Mouse (Mus musculus) midbrain, embryonic 10.5 days (tissue): Measurements from ENCODE around the gene Zfp979. TPM values are rescaled to one million over a fixed set of nuclear protein-coding genes. Genes with fewer than 3 reads are reported as not detected.
"Not testable (repeated sequence)": the region's sequence is repeated elsewhere in the genome, so short reads cannot be mapped to it uniquely, and the experiment has no call there.

ENCODE experiments used
- DNase-seq: peaks from one replicate; pipeline ENCODE4 v3.0.0-alpha.2; 2017; ENCODE audit warnings: low spot score
- H3K27ac ChIP-seq: fragments of 300-500 bp; sonication (generic); replicated peaks from 2 replicates; pipeline ENCODE4 v1.5.1; 2016; ENCODE audit warnings: mild to moderate bottlenecking
- H3K27me3 ChIP-seq: fragments of 300-500 bp; sonication (generic); 2 replicates; pipeline ENCODE4 v1.6.1; 2016; ENCODE audit warnings: low read depth, mild to moderate bottlenecking; ENCODE audit not compliant: poor library complexity, severe bottlenecking
- H3K36me3 ChIP-seq: fragments of 300-500 bp; sonication (generic); 2 replicates; pipeline ENCODE4 v1.6.1; 2016; ENCODE audit warnings: mild to moderate bottlenecking, moderate library complexity
- H3K4me1 ChIP-seq: fragments of 300-500 bp; sonication (generic); 2 replicates; pipeline ENCODE4 v1.6.1; 2016
- H3K4me3 ChIP-seq: fragments of 300-500 bp; sonication (generic); 2 replicates; pipeline ENCODE4 v1.5.1; 2016; ENCODE audit warnings: mild to moderate bottlenecking, moderate library complexity
- H3K9me3 ChIP-seq: fragments of 300-500 bp; sonication (generic); replicated peaks from 2 replicates; pipeline ENCODE4 v1.6.1; 2016; ENCODE audit warnings: mild to moderate bottlenecking
- WGBS: fragments of 180-500 bp; shearing (Covaris S2); methylation state at CpG from one replicate; pipeline ENCODE4 v1.1.7; 2016; 5-methylcytosine and 5-hydroxymethylcytosine counted together
- polyA plus RNA-seq: library from polyadenylated mRNA; unstranded; fragments of >200 nt; fragmentation: Nextera tagmentation; extraction: Ambion mirVana; gene quantifications from 2 replicates; pipeline ENCODE4 v1.2.1, GENCODE M21; 2016

Zfp979 gene
- 2.6 and 2.7 TPM in 2 replicates for polyA plus RNA-seq

DNA sequence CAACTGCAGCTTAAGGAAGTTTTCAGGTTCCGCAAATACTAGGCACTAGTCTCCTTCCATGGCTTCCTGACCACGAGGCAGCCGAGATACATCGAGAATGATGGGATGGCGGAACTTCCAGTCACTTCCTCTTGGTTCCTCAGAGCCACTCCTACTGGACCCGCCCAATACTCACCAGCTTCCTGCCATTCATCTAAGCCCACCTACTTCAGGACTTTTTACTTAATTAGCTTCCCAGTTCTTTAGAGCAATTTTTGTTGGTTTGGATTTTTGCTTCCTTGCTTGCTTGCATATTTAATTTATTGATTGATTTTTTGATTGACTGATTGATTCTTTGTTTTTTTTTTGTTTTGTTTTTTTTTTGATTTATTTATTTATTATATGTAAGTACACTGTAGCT, at the start of gene Zfp979:
TSS of gene Zfp979 (minus strand) at position 101 of the 400 bp plus-strand sequence.
- not testable (repeated sequence) for DNase-seq, H3K36me3 ChIP-seq, H3K4me1 ChIP-seq, H3K4me3 ChIP-seq, H3K27ac ChIP-seq, H3K27me3 ChIP-seq, H3K9me3 ChIP-seq
- no CpG with 5 or more reads among the region's 6 CpGs for WGBS

DNA sequence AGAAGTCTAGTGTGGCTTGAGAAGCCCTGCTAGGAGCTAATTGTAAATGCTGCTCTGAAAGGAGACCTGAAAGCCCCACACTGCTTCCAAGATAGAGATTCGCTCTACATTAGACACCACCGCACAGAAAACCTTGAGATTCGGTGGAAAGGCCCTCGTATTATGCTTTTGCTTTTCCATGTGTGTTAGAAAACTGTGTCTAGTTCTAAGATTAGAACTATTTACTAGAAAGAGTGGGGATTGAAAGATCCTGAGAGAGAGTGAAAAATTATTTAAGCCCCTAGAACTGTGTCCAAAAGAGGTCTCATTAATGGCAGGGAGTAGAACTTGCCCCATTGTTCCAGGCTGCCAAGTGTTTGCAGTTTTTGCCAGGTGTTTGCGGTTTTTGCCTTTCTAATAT, 12.9 kb upstream of the Zfp979 start:
- WGBS, result 93% methylated on average over 5 of the region's 5 CpGs

DNA sequence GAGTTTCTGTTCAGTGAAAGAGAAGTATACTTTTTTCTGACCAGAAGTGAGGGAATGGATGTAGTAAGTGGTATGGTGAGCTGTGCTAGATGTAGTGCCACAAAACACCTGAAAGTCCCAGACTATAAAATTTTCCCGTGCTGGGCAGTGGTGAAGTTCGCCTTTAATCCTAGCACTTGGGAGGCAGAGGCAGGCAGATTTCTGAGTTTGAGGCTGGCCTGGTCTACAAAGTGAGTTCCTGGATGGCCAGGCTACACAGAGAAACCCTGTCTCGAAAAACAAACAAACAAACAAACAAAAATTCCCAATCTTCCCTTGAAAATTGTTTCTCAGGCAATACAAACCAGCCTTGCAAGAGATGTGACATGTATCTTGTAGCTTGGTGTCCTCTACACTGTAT, 5.1 kb upstream of the Zfp979 start:
- not testable (repeated sequence) for H3K27ac ChIP-seq, H3K9me3 ChIP-seq, H3K36me3 ChIP-seq, H3K27me3 ChIP-seq, DNase-seq, H3K4me3 ChIP-seq, H3K4me1 ChIP-seq
- no CpG with 5 or more reads among the region's 3 CpGs for WGBS

More for the DNA sequence above, 12.9 kb upstream of the Zfp979 start:
- H3K36me3 ChIP-seq, H3K9me3 ChIP-seq, DNase-seq, H3K27ac ChIP-seq, H3K27me3 ChIP-seq, H3K4me1 ChIP-seq, H3K4me3 ChIP-seq: not testable (repeated sequence)

DNA sequence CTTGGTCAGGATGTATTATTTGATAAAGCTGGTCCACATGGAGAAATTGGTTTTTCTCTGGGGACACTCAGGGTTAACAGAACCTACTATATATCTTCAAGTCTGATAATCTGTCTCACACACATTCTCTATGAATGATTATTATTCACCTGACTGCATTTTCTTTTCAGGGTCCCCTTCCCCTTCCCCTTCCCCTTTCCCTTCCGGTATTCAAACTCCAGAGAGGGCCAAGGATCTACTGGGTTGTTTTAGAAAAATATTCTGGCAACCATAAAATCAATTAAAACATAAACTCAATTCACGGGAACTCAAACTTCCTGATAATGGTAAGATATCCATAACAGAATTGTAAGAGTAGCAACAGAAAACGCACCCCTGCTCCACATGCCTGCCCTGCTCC, 381 bp downstream of the Zfp979 start:
- not testable (repeated sequence) for H3K4me1 ChIP-seq, H3K27ac ChIP-seq, H3K36me3 ChIP-seq, DNase-seq, H3K4me3 ChIP-seq, H3K9me3 ChIP-seq, H3K27me3 ChIP-seq
- 49% methylated on average over 2 of the region's 3 CpGs for WGBS

DNA sequence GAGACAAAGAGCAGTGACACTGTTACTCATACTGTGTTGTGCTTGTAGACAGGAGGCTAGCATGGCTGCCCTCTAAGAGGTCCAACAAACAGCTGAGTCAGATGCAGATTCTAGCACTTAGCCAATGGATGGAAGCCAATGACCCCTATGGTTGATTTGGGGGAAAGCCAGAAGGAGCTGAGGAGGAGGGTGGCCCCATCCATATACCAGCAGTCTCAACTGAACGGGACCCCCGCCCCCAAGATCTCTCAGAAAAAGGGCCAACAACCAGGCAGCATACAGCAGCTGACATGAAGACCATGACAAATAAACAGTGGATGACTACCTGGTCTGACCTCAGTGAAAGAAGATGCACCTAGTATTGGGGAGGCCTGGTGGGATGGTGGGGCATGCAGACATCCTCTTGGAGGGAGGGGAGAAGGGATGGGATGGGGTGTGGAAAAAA, 8.5 kb downstream of the Zfp979 start:
- H3K4me3 ChIP-seq, H3K9me3 ChIP-seq, H3K36me3 ChIP-seq, DNase-seq, H3K4me1 ChIP-seq, H3K27me3 ChIP-seq, H3K27ac ChIP-seq: not testable (repeated sequence)
- no CpG with 5 or more reads among the region's 2 CpGs for WGBS

DNA sequence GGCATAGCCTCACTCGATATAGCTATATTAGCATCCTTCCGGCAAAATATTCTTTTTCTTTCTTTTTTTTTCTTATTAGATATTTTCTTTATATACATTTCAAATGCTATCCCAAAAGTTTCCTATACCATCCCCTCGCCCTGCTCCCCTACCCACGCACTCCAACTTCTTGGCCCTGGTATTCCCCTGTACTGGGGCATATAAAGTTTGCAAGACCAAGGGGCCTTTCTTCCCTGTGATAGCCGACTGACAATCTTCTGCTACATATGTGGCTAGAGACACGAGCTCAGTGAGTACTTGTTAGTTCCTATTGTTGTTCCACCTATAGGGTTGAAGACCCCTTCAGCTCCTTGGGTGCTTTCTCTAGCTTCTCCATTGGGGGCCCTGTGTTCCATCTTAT, 35.8 kb downstream of the Zfp979 start:
- not testable (repeated sequence) for H3K27ac ChIP-seq, H3K27me3 ChIP-seq, H3K36me3 ChIP-seq, H3K4me1 ChIP-seq, DNase-seq, H3K4me3 ChIP-seq
- peaks cover 26% of the 10 kb centered on the region for H3K9me3 ChIP-seq
- WGBS, result 89% methylated on average over 6 of the region's 6 CpGs

DNA sequence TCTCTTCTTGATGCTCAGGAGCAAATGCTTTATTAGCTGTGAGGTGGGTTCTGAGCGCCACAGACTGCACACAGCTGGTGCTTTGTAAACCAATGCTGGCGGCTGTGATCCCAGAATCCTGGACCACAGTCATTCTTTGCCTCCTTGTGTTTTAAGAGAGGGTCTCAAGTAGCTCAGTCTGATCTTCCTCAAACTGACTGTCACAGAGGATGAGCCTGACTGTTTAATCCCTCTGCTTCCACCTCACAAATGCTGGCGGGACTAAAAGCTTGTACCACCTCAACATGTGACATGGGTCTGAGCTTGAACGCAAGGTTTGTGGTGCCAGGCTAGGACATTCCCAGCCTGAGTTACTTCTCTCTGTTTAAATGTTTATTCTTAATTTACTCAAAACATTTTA, 36.8 kb downstream of the Zfp979 start:
- H3K4me3 ChIP-seq, result no peak overlapping the region
- no peak overlapping the region for H3K27ac ChIP-seq
- peaks cover 26% of the 10 kb centered on the region for H3K9me3 ChIP-seq
- no peaks in the 10 kb centered on the region for H3K4me1 ChIP-seq
- no peaks in the 10 kb centered on the region for H3K27me3 ChIP-seq
- DNase-seq, result no peak
- no peaks in the 10 kb centered on the region for H3K36me3 ChIP-seq
- 76% methylated on average over 4 of the region's 4 CpGs for WGBS

DNA sequence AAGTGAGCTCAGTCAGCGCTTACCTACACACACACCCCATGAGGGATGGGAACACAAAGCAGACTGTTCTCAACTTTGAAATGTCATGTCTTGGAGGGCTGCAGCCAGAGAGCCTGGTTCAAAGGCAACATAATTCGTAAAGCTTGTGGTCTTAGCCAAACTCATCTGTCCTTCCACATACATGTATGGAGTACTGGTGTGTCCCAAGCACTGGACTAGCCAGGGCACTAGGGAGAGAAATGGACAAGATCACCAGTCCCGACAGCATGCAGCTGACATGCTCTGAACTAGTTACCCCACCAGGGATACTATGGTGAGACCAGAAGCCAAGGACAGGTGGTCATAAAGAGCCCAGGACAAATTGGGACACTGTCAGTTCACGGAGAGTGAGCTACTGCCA, 38.5 kb downstream of the Zfp979 start:
- Histone ChIP-seq H3K4me1 (no peaks in the 10 kb centered on the region), H3K27me3 (no peaks in the 10 kb centered on the region), H3K9me3 (peaks cover 20% of the 10 kb centered on the region), H3K36me3 (no peaks in the 10 kb centered on the region), H3K27ac (no peak overlapping the region), H3K4me3 (no peak overlapping the region)
- WGBS, result 85% methylated on average over 4 of the region's 4 CpGs
- no peak for DNase-seq

DNA sequence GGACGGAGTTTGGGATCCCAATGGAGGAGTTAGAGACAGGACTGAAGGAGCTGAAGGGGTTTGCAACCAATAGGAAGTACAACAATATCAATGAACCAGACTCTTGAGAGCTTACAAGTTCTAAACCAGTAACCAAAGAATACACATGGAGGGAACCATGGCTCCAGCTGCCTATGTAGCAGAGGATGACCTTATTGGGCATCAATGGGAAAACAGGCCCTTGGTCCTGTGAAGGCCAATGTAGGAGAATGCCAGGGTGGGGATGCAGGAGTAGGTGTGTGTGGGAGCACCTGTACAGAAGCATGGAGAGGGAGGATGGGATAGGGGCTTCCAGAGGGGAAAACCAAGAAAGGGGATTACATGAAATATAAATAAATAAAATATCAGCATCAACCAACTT, 40.4 kb downstream of the Zfp979 start:
- H3K4me1 ChIP-seq, result no peaks in the 10 kb centered on the region
- H3K36me3 ChIP-seq, result no peaks in the 10 kb centered on the region
- DNase-seq, result no peak
- H3K4me3 ChIP-seq, result no peak overlapping the region
- no peak overlapping the region for H3K27ac ChIP-seq
- no peaks in the 10 kb centered on the region for H3K27me3 ChIP-seq
- peaks cover 20% of the 10 kb centered on the region for H3K9me3 ChIP-seq
- WGBS, result 59% methylated on average over 1 of the region's 1 CpGs

DNA sequence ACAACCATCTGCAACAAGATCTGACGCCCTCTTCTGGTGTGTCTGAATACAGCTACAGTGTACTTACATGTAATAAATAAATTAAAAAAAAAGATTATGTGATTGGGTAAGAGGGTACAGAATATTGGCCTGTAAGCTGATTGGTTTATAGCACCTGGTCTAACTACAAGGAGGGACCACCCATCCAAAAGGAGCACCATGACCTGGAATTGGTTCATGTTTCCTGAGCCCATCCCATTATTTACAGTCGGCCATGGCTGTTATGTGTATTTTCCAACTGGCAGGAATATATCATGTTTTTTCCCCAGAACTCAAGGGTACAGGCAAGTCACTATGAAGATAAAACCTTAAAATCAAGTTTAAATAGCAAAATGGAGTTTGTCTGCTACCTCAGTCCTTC, 43.5 kb downstream of the Zfp979 start:
- Histone ChIP-seq H3K4me3 (no peak overlapping the region), H3K36me3 (no peaks in the 10 kb centered on the region), H3K27ac (no peak overlapping the region), H3K27me3 (no peaks in the 10 kb centered on the region), H3K9me3 (peaks cover 13% of the 10 kb centered on the region; the same call in 1 of the 2 replicates), H3K4me1 (no peaks in the 10 kb centered on the region)
- WGBS, result 55% methylated on average over 2 of the region's 2 CpGs
- DNase-seq, result no peak

DNA sequence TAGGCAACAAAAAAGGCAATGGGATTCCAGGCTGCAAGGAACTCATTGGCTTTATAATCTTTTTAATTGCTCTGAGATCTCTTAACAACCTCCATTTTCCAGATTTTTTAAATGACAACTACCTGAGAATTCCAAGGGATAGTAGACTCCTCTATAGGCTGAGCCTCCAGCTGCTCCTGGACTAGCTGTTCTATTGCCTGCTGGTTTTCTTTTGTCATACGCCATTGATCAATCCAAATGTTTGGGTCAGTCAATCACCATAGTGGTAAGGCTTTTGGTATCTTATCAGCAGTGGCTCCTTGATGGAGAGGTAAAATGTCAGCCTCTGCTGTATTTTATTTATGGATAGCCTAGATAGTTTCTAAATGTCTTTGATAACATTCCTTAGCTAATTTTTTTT, 44.6 kb downstream of the Zfp979 start:
- no peak for DNase-seq
- Histone ChIP-seq H3K27me3 (no peaks in the 10 kb centered on the region), H3K4me1 (no peaks in the 10 kb centered on the region), H3K9me3 (peaks cover 6% of the 10 kb centered on the region; the same call in 1 of the 2 replicates), H3K36me3 (no peaks in the 10 kb centered on the region), H3K4me3 (no peak overlapping the region), H3K27ac (no peak overlapping the region)
- 63% methylated on average over 1 of the region's 1 CpGs for WGBS

DNA sequence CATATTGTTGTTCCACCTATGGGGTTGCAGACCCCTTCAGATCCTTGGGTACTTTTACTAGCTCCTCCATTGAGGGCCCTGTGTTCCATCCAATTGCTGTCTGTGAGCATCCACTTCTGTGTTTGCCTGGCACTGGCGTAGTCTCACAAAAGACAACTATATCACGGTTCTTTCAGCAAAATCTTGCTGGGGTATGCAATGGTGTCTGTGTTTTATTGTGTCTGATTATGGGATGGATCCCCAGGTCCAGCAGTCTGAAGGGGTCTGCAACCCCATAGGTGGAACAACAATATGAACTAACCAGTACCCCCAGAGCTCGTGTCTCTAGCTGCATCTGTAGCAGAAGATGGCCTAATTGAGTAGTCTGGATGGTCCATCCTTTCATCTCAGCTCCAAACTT, 47.7 kb downstream of the Zfp979 start:
- not testable (repeated sequence) for H3K27me3 ChIP-seq, H3K27ac ChIP-seq, H3K4me1 ChIP-seq, H3K36me3 ChIP-seq, H3K9me3 ChIP-seq, DNase-seq, H3K4me3 ChIP-seq
- 87% methylated on average over 3 of the region's 3 CpGs for whole genome bisulfite sequencing

DNA sequence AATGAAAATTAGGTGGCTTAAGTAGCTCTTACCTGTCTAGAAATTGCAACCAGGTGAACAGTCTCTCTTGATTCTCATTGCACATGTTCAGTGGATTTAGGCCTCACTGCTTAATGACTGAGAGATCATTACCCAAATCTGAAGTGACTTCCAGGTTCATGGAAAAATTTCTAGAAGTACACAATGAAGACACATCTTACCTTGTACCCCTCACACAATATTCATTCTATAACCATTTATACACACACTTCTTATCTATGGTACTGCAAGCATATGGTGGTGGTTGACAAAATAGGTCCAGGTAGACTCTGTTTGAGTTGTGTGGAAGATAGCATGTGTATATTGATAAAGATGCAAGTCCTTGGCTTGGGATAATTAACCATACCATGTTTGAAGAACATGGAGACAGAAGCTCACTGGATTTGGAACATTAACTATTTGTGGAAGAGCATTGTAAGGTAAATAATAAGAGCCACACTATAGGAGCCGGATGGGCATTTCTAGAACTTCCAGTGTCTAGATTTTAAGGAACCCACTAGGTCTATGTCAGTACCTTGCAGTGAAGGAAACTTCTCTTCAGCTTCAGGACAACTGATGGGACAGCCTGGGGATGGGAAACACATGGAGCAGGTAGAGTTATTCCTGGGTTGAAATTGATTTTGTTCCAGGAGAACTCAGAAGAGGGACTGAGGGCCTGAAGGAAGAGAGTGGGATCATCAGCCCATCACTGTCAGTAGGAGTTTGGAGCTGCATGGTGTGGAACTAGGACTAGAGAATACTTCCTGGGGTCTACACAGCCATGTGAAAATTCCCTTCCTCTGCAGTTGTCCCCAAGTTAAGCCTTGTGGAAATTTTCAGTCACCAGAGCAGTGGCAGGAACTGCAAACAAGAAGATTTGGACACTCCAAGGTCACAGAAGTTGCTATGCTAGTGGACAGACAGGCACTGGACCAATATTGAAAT, 55.5 kb downstream of the Zfp979 start:
- no peaks in the 10 kb centered on the region for H3K27me3 ChIP-seq
- WGBS, result 61% methylated on average over 1 of the region's 1 CpGs
- peaks cover 55% of the 10 kb centered on the region for H3K9me3 ChIP-seq
- no peak for DNase-seq
- no peak overlapping the region for H3K27ac ChIP-seq
- no peaks in the 10 kb centered on the region for H3K36me3 ChIP-seq
- no peak overlapping the region for H3K4me3 ChIP-seq
- H3K4me1 ChIP-seq, result no peaks in the 10 kb centered on the region
